Mouse (Mus musculus) stomach, embryonic 15.5 days (tissue): ENCODE measurements around the gene Mcoln2. TPM values are rescaled to one million over a fixed set of nuclear protein-coding genes. Genes with fewer than 3 reads are reported as not detected.

Experiments
- ATAC-seq: fragments of 200-750 bp; cut with Nextera tagmentation; 2 replicates; pipeline ENCODE4 v1.8.0; 2017; ENCODE audit warnings: low read depth, moderate number of reproducible peaks, moderate TSS enrichment; ENCODE audit not compliant: insufficient read depth, low FRiP score
- H3K27ac ChIP-seq: fragments of 300-500 bp; sonication (generic); 2 replicates; pipeline ENCODE4 v1.5.1; 2015; ENCODE audit warnings: mild to moderate bottlenecking, inconsistent platforms
- H3K27me3 ChIP-seq: fragments of 300-500 bp; sonication (generic); replicated peaks from 2 replicates; pipeline ENCODE4 v1.6.1; 2015; ENCODE audit warnings: inconsistent platforms
- H3K36me3 ChIP-seq: fragments of 300-500 bp; sonication (generic); 2 replicates; pipeline ENCODE4 v1.6.1; 2015; ENCODE audit warnings: inconsistent platforms
- H3K4me1 ChIP-seq: fragments of 300-500 bp; sonication (generic); 2 replicates; pipeline ENCODE4 v1.6.1; 2015; ENCODE audit warnings: inconsistent platforms
- H3K4me2 ChIP-seq: fragments of 300-500 bp; sonication (generic); 2 replicates; pipeline ENCODE4 v1.6.1; 2015; ENCODE audit warnings: mild to moderate bottlenecking, inconsistent platforms
- H3K4me3 ChIP-seq: fragments of 300-500 bp; sonication (generic); replicated peaks from 2 replicates; pipeline ENCODE4 v1.5.1; 2015; ENCODE audit warnings: inconsistent platforms
- H3K9ac ChIP-seq: fragments of 300-500 bp; sonication (generic); 2 replicates; pipeline ENCODE4 v1.6.1; 2015; ENCODE audit warnings: inconsistent platforms
- H3K9me3 ChIP-seq: fragments of 300-500 bp; sonication (generic); 2 replicates; pipeline ENCODE4 v1.6.1; 2016; ENCODE audit warnings: inconsistent platforms
- WGBS: fragments of 180-500 bp; shearing (Covaris S2); methylation state at CpG from one replicate; pipeline ENCODE4 v1.1.7; 2015; 5-methylcytosine and 5-hydroxymethylcytosine counted together
- polyA plus RNA-seq: library from polyadenylated mRNA; unstranded; fragments of >200 nt; fragmentation: Nextera tagmentation; extraction: Ambion mirVana; gene quantifications from 2 replicates; pipeline ENCODE4 v1.2.1, GENCODE M21; 2015

Gene Mcoln2
- polyA plus RNA-seq, 1 experiment from 2014 or later = 2.3 TPM

DNA sequence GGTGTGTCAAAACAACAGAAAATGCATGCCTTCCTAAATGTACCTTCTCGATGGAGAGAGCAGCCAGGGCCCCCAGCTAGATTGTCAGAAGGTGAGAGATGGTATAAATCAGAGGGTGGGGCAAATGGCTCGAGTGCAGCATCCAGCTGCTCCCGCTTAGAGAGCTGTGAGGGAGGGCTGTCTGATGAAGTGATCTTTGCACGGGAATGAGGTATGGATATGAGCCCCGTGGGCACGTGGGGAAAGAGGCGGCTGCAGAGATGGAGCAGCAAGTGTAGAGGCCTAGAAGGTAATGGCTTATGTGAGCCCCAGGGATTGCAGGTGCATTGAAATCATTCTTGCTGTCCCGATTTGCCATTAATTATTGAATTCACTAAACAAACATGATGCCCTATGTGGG, 86.6 kb downstream of the Mcoln2 start:
- Histone ChIP-seq H3K9me3 (no peaks in the 10 kb centered on the region), H3K4me1 (0 out of 2 replicates have a peak, but pooled peaks cover 3% of the 10 kb centered on the region), H3K27ac (no peak overlapping the region), H3K4me2 (no peak overlapping the region), H3K27me3 (no peaks in the 10 kb centered on the region), H3K36me3 (no peaks in the 10 kb centered on the region), H3K4me3 (no peak overlapping the region), H3K9ac (no peak overlapping the region)
- ATAC-seq = no peak
- WGBS = 50% methylated on average over 8 of the region's 8 CpGs

DNA sequence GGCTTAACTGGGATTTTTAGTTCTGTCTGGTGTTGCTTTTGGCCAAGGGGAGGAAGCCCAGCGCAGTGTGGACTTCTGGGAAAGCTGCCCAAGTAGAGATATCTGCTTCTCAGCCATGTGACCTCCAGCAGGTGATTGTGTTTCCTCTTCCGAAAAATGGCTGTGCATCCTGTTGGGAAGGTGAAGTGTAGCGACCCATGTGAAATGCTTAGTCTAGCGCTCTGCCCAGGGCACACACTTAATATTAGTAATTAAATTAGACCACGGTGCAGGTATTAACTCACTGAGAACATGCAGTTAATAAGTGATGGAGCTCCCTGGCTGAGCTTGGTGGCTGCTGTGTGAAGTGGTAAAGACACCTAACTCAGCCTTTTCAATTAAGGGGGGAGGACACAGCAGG, 88.0 kb downstream of the Mcoln2 start:
- ATAC-seq = no peak
- Histone ChIP-seq H3K36me3 (no peaks in the 10 kb centered on the region), H3K9ac (no peak overlapping the region), H3K4me3 (no peak overlapping the region), H3K27ac (no peak overlapping the region), H3K4me2 (no peak overlapping the region), H3K27me3 (no peaks in the 10 kb centered on the region), H3K9me3 (no peaks in the 10 kb centered on the region), H3K4me1 (0 out of 2 replicates have a peak, but pooled peaks cover 3% of the 10 kb centered on the region)
- 70% methylated on average over 5 of the region's 5 CpGs for WGBS

DNA sequence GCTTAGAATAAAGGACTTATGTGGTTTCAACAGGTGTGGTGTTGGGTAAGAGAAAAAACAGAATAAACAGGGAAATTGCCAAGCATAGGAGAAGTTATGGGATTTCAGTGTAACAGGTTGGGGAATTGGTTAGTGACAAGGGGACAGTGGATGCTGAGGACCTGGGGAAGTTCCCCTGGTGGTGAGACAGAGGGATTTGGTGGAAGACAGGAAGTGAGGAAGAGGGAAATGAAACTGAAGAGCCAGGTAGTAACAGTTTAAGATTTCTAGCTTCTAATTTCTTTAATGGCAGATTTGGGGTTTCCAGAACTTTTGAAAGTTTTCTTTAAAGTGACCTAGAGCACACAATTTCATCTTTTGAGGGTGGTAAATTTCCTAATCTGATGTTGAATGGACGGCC, 95.0 kb downstream of the Mcoln2 start:
- H3K9me3 ChIP-seq = no peaks in the 10 kb centered on the region
- H3K27me3 ChIP-seq = no peaks in the 10 kb centered on the region
- H3K9ac ChIP-seq = no peak overlapping the region
- no peak overlapping the region for H3K4me2 ChIP-seq
- H3K36me3 ChIP-seq = no peaks in the 10 kb centered on the region
- no peak overlapping the region for H3K27ac ChIP-seq
- no peak overlapping the region for H3K4me3 ChIP-seq
- no peaks in the 10 kb centered on the region for H3K4me1 ChIP-seq
- no peak for ATAC-seq
- WGBS = 93% methylated on average over 1 of the region's 1 CpGs

Other genes starting within 250 kb of the Mcoln2 start
- gene Bcl10, start 227.0 kb upstream of the Mcoln2 start, polyA plus RNA-seq = 50.4 and 51.3 TPM in 2 replicates
- gene 2410004B18Rik, start 211.8 kb upstream of the Mcoln2 start, polyA plus RNA-seq = 47.6 and 49.0 TPM in 2 replicates
- 2.0 and 2.1 TPM in 2 replicates for gene Syde2, start 162.0 kb upstream of the Mcoln2 start, polyA plus RNA-seq
- gene Wdr63, start 41.7 kb upstream of the Mcoln2 start, polyA plus RNA-seq = 0.18 TPM in 2 replicates
- gene Mcoln3, start 32.4 kb upstream of the Mcoln2 start, polyA plus RNA-seq = 4.4 and 8.5 TPM in 2 replicates
- gene Lpar3, start 71.1 kb downstream of the Mcoln2 start, polyA plus RNA-seq = 1.2 and 1.7 TPM in 2 replicates